Mouse (Mus musculus): ENCODE results near the gene Hbb-bh2.

DNA sequence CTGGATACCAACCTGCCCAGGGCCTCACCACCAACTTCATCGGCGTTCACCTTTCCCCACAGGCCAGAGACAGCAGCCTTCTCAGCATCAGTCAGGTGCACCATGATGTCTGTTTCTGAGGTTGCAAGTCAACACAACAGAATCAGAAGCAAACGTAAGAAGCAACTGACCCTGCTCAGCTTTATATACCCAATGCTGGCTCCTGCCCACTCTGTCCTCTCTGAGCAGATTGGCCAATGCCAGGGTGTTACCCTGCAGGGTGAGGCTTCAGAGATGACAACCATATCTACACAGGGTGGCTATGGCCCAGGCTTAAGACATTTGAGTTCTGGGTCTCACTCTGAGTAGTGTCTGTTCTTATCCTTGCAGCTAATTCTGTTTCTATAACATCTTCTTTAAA is 26.6 kb downstream of the Hbb-bh2 start, which contains the start of gene Hbb-bt:
- no peak for TF ChIP-seq POLR2A (IDR thresholded peaks at IDR 0.05; ENCODE audit: control insufficient read depth, low read depth, low read length)
- TF ChIP-seq CTCF (IDR thresholded peaks at IDR 0.05; ENCODE audit: control insufficient read depth, insufficient read depth, insufficient replicate concordance, low read depth, low read length) = no peak
